Mouse (Mus musculus) left cerebral cortex, adult 11 months (tissue): ENCODE results near the gene Polr2j.
"Not testable (repeated sequence)": the region's sequence is repeated elsewhere in the genome, so short reads cannot be mapped to it uniquely, and the experiment has no call there.

ENCODE experiments used
- DNase-seq: peaks from one replicate; pipeline ENCODE4 v3.0.0; 2022; ENCODE audit warnings: low spot score

The Polr2j gene

GRCm38 (mm10) chr5:136108486-136108885, 7.9 kb upstream of the Polr2j start:
- no peak for DNase-seq

DNA sequence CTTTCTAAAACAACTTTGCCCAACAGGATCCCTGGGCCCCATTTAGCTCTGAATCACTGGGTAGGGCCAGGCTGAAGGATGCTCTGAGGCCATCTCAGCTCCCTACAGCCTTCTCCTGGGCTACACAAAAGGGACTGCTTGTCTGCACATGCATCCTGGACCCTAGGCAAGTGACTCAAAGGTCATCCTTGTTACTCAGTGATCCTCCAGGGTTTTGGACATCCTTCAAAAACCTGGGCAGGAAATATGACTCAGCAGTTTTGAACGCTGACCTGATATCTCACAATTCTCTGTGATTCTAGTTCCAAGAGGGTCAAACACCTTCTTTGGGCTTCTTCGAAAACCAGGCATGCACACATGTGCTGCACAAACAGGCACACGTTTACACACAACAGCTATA, 7.4 kb upstream of the Polr2j start:
- DNase-seq = no peak

- not testable (repeated sequence) for DNase-seq
These were observed 2.9 kb upstream of the Polr2j start for GRCm38 (mm10) chr5:136113546-136113945.

- no peak for DNase-seq
These were observed 317 bp downstream of the Polr2j start for GRCm38 (mm10) chr5:136116784-136117112.

- DNase-seq = no peak
These were observed 5.7 kb downstream of the Polr2j start for GRCm38 (mm10) chr5:136122165-136122564.

DNA sequence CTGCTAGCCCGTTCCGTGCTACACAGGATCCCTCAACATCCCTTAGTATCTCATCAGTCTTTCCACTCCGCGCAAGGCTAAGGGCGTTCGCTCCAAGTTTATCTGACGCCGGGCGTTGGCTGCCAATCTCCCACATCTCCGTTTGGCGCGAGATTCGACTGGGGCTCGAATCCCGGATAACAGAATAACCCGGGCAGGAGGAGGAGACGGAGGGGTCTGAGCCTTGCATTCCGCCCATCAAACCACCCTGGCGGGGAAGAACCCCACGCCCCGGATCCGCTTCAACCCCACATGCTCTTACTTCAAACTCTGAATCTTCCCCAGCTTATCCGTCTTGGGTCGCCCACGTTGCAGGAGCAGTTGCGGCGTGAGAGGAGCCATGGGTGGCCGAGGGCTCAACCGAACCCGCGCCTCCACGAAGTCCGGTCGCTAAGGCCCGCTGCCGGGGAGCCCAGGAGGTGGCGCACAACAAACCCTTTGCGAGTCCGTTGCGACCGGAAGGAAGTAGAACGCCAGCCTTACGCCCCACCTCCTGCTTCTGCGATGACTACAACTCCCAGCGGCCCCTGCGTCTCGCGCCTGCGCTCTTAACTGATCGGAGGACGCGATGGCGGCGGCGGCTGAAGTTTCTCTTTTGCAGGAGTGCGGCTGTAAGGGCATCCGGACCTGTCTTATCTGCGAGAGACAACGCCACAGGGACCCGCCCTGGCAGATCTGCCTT, 19.3 kb downstream of the Polr2j start, which contains the start of the genes Lrwd1 and Alkbh4:
Gene Lrwd1 (minus strand): TSS at position 504 of the 721 bp plus-strand sequence.
Gene Alkbh4 (plus strand): TSS at position 576 of the 721 bp plus-strand sequence.
- peak; percentile 92 for DNase-seq

- no peak for DNase-seq
These were observed 20.0 kb downstream of the Polr2j start for GRCm38 (mm10) chr5:136136292-136136990.

DNA sequence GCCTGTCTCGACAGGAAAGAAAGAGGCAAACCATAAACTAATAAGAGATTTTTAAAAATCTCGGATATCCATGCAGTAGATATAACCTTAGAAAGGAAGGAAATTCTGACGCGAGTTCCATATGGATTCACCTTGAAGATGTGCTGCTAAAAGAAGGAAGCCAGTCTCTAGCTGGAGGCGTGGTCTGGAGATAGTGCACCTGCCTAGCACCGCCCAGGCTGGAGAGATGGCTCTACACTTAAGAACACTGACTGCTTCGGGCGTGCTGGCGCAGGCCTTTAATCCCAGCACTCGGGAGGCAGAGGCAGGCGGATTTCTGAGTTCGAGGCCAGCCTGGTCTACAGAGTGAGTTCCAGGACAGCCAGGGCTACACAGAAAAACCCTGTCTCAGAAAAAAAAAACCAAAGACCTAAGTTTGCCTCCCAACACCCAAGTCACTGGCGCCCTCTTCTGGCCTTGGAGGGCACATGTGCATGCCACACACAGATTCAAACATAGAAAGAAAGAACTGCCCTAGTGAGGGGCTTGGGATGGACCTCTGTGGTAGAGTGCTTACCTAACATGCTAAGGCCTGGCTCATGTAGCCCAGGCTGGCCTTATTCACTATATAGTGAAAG, 21.3 kb downstream of the Polr2j start:
- no peak for DNase-seq

GRCm38 (mm10) chr5:136139393-136139792, 23.0 kb downstream of the Polr2j start:
- no peak for DNase-seq

DNA sequence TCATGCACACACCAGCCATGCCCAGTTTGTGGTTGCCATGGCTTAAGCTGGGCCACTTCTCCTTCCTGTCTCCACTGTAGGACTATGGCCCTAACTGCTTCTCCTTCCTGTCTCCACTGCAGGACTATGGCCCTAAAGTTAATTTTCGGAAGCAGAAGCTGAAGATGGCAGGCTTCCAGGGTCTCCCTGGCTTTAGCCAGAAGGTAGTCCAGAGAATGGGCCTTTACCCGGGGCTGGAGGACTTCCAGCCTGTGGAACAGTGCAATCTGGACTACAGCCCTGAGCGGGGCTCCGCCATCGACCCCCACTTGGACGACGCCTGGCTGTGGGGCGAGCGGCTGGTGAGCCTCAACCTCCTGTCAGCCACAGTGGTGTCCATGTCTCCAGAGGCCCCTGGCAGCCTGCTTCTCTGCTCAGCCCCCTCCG, 23.6 kb downstream of the Polr2j start:
- DNase-seq = no peak

- DNase-seq = no peak
These were observed 26.3 kb downstream of the Polr2j start for GRCm38 (mm10) chr5:136142746-136143145.

GRCm38 (mm10) chr5:136143161-136143755, 26.8 kb downstream of the Polr2j start:
- DNase-seq = no peak

DNA sequence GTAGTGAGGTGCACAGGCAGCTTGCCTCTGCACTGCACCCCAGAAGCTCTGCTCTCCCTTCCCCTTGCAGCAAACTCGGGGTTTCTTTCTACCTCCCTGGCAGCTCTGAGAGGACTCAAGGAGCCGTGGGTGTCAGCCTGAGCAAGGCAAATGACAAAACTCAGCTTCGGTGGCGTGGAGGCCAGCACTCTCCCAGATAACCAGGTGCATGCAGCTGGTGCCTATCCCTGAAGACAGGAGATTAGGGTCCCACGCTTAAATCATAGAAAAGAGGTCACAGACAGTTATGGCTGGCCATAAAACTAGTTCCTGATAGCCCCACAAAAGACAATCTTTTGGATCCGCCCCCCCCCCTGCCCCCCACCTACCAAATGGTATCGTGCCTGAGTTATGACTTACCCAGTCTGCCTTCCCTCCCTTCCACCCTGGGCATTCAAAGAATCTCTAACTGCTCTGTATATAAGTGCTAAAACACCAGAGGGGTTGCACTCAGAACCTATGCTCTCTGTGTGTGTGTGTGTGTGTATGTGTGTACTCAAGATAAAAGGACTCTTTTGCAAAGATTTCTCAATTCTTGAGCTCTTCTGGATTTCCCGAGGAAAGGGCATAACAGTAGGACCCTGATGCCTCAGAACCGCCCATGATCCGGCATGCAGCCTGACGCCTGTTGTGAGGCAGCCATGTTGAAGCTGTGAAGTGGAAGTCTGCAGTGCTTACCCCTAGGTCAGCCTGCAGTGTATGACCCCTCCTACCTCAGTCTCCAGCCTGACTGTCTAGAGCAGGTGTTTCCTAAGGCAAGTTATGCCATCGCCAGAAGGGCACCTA, 28.4 kb downstream of the Polr2j start:
- no peak for DNase-seq

DNA sequence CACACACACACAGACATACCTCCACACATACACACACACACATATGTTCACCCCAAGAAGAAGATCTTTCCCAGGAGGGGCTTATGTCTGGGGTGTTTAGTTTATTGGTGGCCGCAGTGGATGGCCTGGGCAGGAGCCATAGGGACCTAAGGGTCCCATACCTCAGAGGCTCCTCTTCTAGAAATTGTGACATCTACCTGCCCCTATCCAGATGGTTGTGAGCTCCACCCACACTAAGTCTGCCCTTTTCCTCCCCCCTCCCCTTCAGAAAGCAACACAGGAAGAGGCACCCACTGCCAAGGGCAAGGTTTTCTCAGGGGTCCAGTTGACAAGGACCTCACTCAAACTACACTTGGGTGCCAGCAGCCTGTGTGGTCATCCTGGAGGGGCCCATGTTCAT, 30.5 kb downstream of the Polr2j start:
- no peak for DNase-seq

DNA sequence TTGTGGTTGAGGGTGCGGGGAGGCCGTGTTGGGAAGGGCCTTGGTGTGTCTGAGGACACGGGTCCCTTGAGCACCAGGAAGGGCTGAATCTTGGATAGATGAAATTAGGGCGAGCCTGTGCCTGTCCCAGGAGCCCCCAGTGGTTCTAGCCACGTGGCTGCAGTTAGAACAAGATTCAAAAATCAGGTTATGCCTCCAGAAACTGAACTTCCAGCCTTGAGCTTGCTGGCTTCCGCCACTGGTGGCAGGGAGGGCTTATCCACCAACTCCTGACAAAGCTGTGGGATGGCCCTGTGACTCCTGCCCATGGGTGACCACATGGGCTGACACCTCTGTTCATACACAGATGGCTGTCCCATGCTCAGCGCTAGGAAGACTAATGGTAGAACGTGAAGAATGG, 31.3 kb downstream of the Polr2j start:
- no peak for DNase-seq

- not testable (repeated sequence) for DNase-seq
These were observed 32.7 kb downstream of the Polr2j start for GRCm38 (mm10) chr5:136149134-136149576.

DNA sequence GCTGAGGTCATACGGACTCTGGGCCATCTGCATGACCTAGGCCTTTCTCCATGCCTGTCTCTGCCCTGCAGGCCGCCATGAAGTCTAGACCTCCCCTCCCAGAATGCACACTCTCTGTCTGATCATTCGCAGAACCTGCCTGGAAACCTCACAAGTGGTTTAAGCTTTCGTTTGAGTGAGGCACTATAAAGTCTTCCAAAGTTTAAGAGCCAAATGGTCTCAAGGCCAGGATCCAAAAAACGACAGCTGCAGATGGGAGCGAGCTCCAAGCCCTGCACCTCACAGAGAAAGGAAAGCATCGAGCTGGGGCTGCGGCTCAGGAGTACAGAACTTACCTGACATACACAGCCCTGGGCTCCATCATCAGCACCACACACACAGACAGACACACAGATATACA, 35.9 kb downstream of the Polr2j start:
- no peak for DNase-seq

GRCm38 (mm10) chr5:136155399-136155798, 39.0 kb downstream of the Polr2j start:
- no peak for DNase-seq

- DNase-seq = not testable (repeated sequence)
These were observed 43.7 kb downstream of the Polr2j start for GRCm38 (mm10) chr5:136160084-136160483.

DNA sequence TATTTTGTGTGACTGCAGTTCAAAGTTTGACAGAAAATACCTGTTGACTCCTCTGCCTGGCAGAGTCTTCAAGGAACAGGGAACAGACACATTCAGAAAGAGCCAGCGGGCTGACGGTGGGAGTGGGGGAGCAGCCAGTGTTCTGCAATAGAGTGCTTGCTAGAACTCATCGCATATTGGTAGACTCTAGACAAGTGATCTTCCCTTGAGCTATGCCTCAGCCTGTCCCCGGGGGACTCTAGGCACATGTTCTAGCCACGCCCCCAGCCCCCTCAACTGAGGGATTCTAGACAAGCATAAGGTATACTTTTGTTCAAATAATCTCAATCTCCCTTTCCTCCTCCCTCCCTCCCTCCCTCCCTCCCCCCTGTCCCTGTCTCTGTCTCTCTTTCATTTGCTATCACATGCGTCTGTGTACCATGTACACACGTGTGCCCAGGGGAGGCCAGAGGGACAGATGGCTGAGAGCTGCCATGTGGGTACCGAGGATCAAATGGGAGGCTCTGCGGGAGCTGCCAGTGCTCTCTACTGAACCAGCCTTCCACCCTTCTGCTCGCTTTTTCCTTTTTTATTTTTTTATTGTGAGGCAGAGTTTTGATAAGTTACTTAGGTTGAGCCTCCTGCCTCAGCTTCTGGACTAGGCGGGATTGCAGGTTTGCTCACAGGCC, 47.5 kb downstream of the Polr2j start:
- no peak for DNase-seq

DNA sequence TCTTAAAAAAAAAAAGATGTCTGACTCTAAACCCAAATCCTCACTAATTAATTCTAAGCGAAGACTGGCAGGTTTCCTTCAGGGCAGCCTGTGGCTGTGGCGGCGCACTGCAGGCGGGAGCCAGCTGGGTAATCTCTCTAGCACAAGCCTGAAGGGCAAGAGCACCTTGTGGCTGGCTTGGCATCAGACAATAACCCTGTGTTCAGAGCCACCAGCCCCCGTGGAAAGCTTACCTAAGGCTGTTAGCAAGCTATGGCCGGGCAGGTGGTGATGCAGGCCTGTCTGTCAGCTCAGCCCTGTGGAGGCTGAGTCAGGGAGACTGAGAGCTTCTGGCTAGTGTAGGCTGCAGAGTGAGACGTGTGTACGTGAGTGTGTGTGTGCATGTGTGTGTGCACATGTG, 48.8 kb downstream of the Polr2j start:
- DNase-seq = no peak
